Mouse (Mus musculus) liver, embryonic 12.5 days (tissue): ENCODE measurements around the gene Apeh. TPM values are rescaled to one million over a fixed set of nuclear protein-coding genes. Genes with fewer than 3 reads are reported as not detected.

Experiments used
- ATAC-seq: fragments of 200-750 bp; cut with Nextera tagmentation; 2 replicates; pipeline ENCODE4 v1.8.0; 2017; ENCODE audit warnings: moderate number of reproducible peaks, mild to moderate bottlenecking, moderate library complexity
- H3K27ac ChIP-seq: fragments of 300-500 bp; sonication (generic); 2 replicates; pipeline ENCODE4 v1.5.1; 2016; ENCODE audit warnings: mild to moderate bottlenecking
- H3K27me3 ChIP-seq: fragments of 300-500 bp; sonication (generic); replicated peaks from 2 replicates; pipeline ENCODE4 v1.6.1; 2016; ENCODE audit warnings: mild to moderate bottlenecking, moderate library complexity
- H3K36me3 ChIP-seq: fragments of 300-500 bp; sonication (generic); 2 replicates; pipeline ENCODE4 v1.6.1; 2016; ENCODE audit warnings: mild to moderate bottlenecking, moderate library complexity
- H3K4me1 ChIP-seq: fragments of 300-500 bp; sonication (generic); 2 replicates; pipeline ENCODE4 v1.6.1; 2016
- H3K4me2 ChIP-seq: fragments of 300-500 bp; sonication (generic); 2 replicates; pipeline ENCODE4 v1.6.1; 2016; ENCODE audit warnings: mild to moderate bottlenecking, moderate library complexity
- H3K4me3 ChIP-seq: fragments of 300-500 bp; sonication (generic); 2 replicates; pipeline ENCODE4 v1.5.1; 2016; ENCODE audit warnings: mild to moderate bottlenecking, moderate library complexity
- H3K9ac ChIP-seq: fragments of 300-500 bp; sonication (generic); 2 replicates; pipeline ENCODE4 v1.6.1; 2016; ENCODE audit warnings: mild to moderate bottlenecking, moderate library complexity
- H3K9me3 ChIP-seq: fragments of 300-500 bp; sonication (generic); replicated peaks from 2 replicates; pipeline ENCODE4 v1.6.1; 2016; ENCODE audit warnings: mild to moderate bottlenecking, moderate library complexity
- WGBS: fragments of 180-500 bp; shearing (Covaris S2); methylation state at CpG from one replicate; pipeline ENCODE4 v1.1.7; 2016; ENCODE audit not compliant: insufficient replicate concordance; 5-methylcytosine and 5-hydroxymethylcytosine counted together
- microRNA-seq: library from miRNA; unstranded; fragments of <30 nt; microRNA quantifications from one replicate; pipeline ENCODE4, GENCODE M21; 2017
- polyA plus RNA-seq: library from polyadenylated mRNA; unstranded; fragments of >200 nt; fragmentation: Nextera tagmentation; extraction: Ambion mirVana; gene quantifications from 2 replicates; pipeline ENCODE4 v1.2.1, GENCODE M21; 2016

Apeh gene
- polyA plus RNA-seq, 1 experiment from 2014 or later, result 215 TPM

- Histone ChIP-seq H3K4me1 (peaks cover 47% of the 10 kb centered on the region), H3K9ac (0 out of 2 replicates have a peak overlapping the region, but pooled peaks have one; percentile 14), H3K4me3 (no peak overlapping the region), H3K4me2 (peak overlapping the region; percentile 94), H3K9me3 (no peaks in the 10 kb centered on the region), H3K27me3 (no peaks in the 10 kb centered on the region), H3K27ac (peak overlapping the region; percentile 91), H3K36me3 (peaks cover 72% of the 10 kb centered on the region)
- 86% methylated on average over 4 of the region's 4 CpGs for WGBS
- no peak for ATAC-seq
Observed at GRCm38 (mm10) chr9:108046582-108046981, 47.8 kb downstream of the Apeh start.

DNA sequence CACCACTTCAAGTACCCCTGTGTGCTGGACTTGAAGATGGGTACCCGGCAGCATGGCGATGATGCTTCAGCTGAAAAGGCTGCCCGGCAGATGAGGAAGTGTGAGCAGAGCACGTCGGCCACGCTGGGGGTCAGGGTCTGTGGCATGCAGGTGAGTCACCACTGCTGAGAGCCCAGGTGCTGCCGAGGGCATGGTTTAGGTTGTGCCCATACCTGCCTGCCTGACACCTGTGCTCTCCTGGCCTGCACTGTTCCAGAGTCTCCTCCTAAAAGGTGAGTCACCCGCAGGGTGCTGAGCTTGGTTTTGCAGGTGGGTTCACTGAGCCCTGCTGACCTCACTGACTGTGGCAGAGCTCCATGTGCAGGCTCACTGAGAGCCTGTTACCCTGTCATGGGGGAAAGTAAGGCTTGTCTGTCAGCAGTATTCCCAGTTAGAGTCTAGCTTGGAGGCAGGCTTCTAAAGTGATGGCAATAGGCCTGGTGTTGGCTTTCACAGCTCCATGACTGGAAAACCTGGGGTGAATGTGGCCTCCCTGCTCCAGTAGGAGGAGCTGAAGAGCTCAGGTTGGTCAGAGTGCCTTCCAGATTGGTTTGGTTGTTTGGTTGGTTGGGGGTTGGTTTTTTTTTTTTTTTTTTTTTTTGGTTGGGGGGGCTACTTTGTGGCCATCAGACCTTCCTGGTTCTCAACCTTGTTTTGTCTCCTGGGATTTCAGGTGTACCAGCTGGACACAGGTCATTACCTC lies 49.5 kb downstream of the Apeh start:
- Histone ChIP-seq H3K27ac (no peak overlapping the region), H3K9me3 (no peaks in the 10 kb centered on the region), H3K36me3 (peaks cover 71% of the 10 kb centered on the region), H3K27me3 (no peaks in the 10 kb centered on the region), H3K4me2 (no peak overlapping the region), H3K9ac (no peak overlapping the region), H3K4me1 (peaks cover 38% of the 10 kb centered on the region), H3K4me3 (no peak overlapping the region)
- WGBS, result 93% methylated on average over 8 of the region's 8 CpGs
- ATAC-seq, result no peak

Small RNA genes lying within 50 kb of the gene (microRNA-seq; reads per million reads assigned to microRNA genes)
- gene Gm47303, result not detected
- not detected for gene Mir7088

Other genes with a start within 250 kb of the Apeh start
- 45.7 and 49.2 TPM in 2 replicates for gene Rbm6, start 221.4 kb downstream of the Apeh start, polyA plus RNA-seq
- gene Mon1a, start 206.5 kb downstream of the Apeh start, polyA plus RNA-seq, result 5.7 and 7.4 TPM in 2 replicates
- 0.57 and 0.92 TPM in 2 replicates for gene Mst1r, start 187.7 kb downstream of the Apeh start, polyA plus RNA-seq
- not detected in 2 replicates for gene Actl11, start 166.1 kb downstream of the Apeh start, polyA plus RNA-seq
- gene Camkv, start 158.9 kb downstream of the Apeh start, polyA plus RNA-seq, result 0.53 and 0.54 TPM in 2 replicates
- gene Traip, start 144.5 kb downstream of the Apeh start, polyA plus RNA-seq, result 20.9 and 22.2 TPM in 2 replicates
- 63.1 and 63.7 TPM in 2 replicates for gene Uba7, start 119.1 kb downstream of the Apeh start, polyA plus RNA-seq
- 1.2 and 1.4 TPM in 2 replicates for gene Gm20661, start 111.5 kb downstream of the Apeh start, polyA plus RNA-seq
- 64.3 and 68.7 TPM in 2 replicates for gene Inka1, start 108.7 kb downstream of the Apeh start, polyA plus RNA-seq
- 2.6 and 3.7 TPM in 2 replicates for gene Cdhr4, start 102.1 kb downstream of the Apeh start, polyA plus RNA-seq
- 0.69 and 0.75 TPM in 2 replicates for gene Gm20662, start 98.3 kb downstream of the Apeh start, polyA plus RNA-seq
- 43.7 and 47.7 TPM in 2 replicates for gene Ip6k1, start 92.1 kb downstream of the Apeh start, polyA plus RNA-seq
- gene Gmppb, start 45.4 kb downstream of the Apeh start, polyA plus RNA-seq, result 22.1 and 22.6 TPM in 2 replicates
- gene Amigo3, start 41.4 kb downstream of the Apeh start, polyA plus RNA-seq, result 2.2 and 2.5 TPM in 2 replicates
- gene Mst1, start 14.2 kb downstream of the Apeh start, polyA plus RNA-seq, result 14.5 and 15.7 TPM in 2 replicates
- 96.6 and 101 TPM in 2 replicates for gene Rnf123, start 11.3 kb downstream of the Apeh start, polyA plus RNA-seq
- gene Bsn, start 95.8 kb upstream of the Apeh start, polyA plus RNA-seq, result 2.8 and 3.0 TPM in 2 replicates
- 20.7 and 22.1 TPM in 2 replicates for gene Dag1, start 169.4 kb upstream of the Apeh start, polyA plus RNA-seq
- gene Nicn1, start 195.8 kb upstream of the Apeh start, polyA plus RNA-seq, result 5.8 and 7.9 TPM in 2 replicates
- 10.9 and 12.9 TPM in 2 replicates for gene Amt, start 202.2 kb upstream of the Apeh start, polyA plus RNA-seq
- gene Rhoa, start 211.5 kb upstream of the Apeh start, polyA plus RNA-seq, result 249 and 259 TPM in 2 replicates
- gene Tcta, start 211.6 kb upstream of the Apeh start, polyA plus RNA-seq, result 13.4 TPM in 2 replicates
- gene Gpx1, start 244.3 kb upstream of the Apeh start, polyA plus RNA-seq, result 5,938 and 5,957 TPM in 2 replicates